Mouse (Mus musculus) common myeloid progenitor, adult 5-6 weeks (primary cell): Measurements from ENCODE around the gene Drosha. TPM values are rescaled to one million over a fixed set of nuclear protein-coding genes. Genes with fewer than 3 reads are reported as not detected.
"Not testable (repeated sequence)": the region's sequence is repeated elsewhere in the genome, so short reads cannot be mapped to it uniquely, and the experiment has no call there.

Source experiments
- ATAC-seq: replicated peaks from 2 replicates; pipeline ENCODE4 v1.8.0; 2016; ENCODE audit warnings: low read depth, mild to moderate bottlenecking, moderate TSS enrichment, inconsistent platforms; ENCODE audit not compliant: poor library complexity, severe bottlenecking
- total RNA-seq: library from RNA; stranded (forward); fragments of 200-1000, 187-1606 nt; gene quantifications from 2 replicates; pipeline ENCODE4 v1.2.3, GENCODE M21; 2017

Gene Drosha
- total RNA-seq, 1 experiment from 2014 or later = 46.8 TPM

- no peak for ATAC-seq
These were observed 54.0 kb downstream of the Drosha start for GRCm38 (mm10) chr15:12878581-12878980.

- ATAC-seq = no peak
These were observed 55.3 kb downstream of the Drosha start for GRCm38 (mm10) chr15:12879937-12880336.

GRCm38 (mm10) chr15:12884855-12885254, 60.2 kb downstream of the Drosha start:
- no peak for ATAC-seq

GRCm38 (mm10) chr15:12885361-12885760, 60.7 kb downstream of the Drosha start:
- ATAC-seq = no peak

- no peak for ATAC-seq
These were observed 62.6 kb downstream of the Drosha start for GRCm38 (mm10) chr15:12887206-12887605.

GRCm38 (mm10) chr15:12888312-12888711, 63.7 kb downstream of the Drosha start:
- no peak for ATAC-seq

GRCm38 (mm10) chr15:12889909-12890308, 65.3 kb downstream of the Drosha start:
- no peak for ATAC-seq

- ATAC-seq = no peak
These were observed 70.8 kb downstream of the Drosha start for GRCm38 (mm10) chr15:12895426-12895825.

GRCm38 (mm10) chr15:12896022-12897009, 71.7 kb downstream of the Drosha start:
- peak; percentile 67 for ATAC-seq

GRCm38 (mm10) chr15:12897831-12898230, 73.2 kb downstream of the Drosha start:
- no peak for ATAC-seq

DNA sequence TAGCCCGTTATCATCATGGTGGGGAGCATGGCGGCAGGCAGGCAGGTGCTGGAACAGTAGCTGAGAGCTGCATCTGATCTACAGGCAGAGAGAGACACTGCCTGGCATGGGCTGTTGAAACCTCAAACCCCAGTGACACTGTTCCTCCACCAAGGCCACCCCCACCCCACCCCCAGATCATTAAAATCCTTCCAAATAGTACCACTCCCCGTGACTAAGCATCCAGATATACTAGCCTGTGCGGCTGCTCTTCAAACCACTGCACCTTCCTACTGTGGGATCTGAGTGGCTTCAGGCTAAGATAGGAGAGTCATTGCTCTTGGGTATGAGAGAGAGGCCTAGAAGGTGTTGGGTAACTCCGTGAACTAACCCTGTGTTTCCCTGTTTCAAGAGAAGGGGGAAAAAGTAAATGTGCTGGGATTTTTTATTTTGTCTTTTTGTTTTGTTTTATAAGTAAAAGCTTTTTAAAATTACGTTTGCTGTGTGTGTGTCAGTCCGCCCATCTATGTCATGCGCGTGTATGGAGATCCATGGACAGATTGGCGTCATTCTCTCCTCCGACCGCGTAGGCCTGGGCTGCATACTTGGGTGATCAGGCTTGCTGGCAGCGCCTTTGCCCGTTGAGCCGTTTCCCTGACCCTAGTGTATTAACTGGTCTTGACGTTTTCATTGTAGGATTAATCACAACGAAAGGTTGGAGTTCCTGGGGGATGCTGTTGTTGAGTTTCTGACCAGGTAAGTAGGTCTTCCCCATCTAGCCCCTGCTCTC, 76.0 kb downstream of the Drosha start:
- ATAC-seq = peak; percentile 42; the same call in 1 of the 2 replicates

DNA sequence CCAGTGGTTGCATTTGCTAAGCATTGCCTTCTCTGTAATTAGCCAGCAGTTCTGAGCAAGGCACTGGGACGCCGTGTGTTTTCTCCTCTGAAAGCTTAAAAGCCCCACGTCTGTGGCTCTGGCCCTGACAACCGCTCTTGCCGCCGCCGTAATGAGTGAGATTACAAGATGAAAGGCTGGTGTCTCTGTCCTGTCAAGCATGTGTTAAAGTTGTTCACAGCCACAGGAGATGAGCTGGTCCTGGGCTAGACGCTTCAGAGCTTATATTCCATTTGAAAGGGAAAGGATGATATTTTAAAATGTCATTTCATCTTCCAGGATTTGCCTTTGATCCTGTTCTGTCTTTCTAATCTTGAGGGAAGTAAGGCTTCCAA, 76.6 kb downstream of the Drosha start:
- ATAC-seq = no peak

GRCm38 (mm10) chr15:12904442-12904841, 79.8 kb downstream of the Drosha start:
- no peak for ATAC-seq

DNA sequence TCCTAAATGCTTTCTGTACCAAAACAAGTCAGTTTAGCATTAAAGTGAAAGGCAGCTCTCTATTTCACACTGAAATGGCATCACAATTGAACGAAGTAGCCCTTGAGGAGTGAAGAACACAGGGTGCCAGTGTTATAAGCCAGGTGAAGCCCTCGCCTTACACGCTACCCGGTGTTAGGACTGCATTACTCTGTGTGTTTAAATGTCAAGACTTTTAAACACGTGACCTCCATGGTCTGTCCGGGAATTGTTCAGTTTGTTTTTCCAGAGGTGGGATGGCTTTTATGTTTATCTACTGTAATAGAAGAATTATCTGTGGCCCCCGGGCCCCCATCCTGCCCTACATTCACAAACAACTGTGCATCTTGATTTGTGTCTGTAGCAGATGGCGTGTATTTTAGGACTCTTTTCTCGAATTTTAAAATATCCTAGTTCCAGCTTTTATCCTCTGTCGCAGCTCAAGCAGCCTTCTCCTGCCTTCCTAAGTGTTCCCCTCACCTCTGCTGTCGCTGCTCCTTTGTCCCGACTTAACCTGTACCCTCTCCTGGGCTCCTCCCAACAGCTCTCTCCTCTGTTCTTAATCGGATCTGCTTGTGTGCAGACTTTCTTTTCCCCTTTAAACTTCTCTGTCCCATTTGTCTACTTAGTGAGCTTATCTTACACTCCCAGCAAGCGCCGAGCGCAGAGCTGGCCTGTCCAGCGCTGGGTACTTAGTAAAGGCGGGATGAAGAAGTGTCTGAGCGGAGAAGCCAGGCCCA, 83.5 kb downstream of the Drosha start:
- no peak for ATAC-seq

- no peak for ATAC-seq
These were observed 84.1 kb downstream of the Drosha start for GRCm38 (mm10) chr15:12908720-12909028.

GRCm38 (mm10) chr15:12909171-12909570, 84.6 kb downstream of the Drosha start:
- ATAC-seq = no peak

DNA sequence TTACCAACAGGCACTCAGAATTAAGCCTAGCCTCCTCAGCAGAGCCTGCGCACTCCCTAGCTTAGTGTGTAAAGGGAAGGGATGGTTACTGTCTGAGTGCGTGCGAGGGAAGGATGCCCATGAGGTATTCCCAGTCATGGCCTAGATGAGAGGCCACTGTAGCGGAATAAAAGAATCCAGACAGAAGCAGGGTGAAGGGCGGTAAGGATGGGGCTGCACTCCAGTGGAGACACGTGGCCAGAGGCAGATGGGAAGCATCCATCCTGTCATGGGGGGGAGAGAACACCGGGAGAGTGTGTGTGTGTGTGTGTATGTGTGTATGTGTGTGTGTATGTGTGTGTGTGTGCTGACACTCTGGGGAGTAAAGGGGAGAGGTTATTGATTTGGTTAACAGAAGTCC, 86.5 kb downstream of the Drosha start:
- no peak for ATAC-seq

GRCm38 (mm10) chr15:12916314-12916815, 91.8 kb downstream of the Drosha start:
- ATAC-seq = no peak

- not testable (repeated sequence) for ATAC-seq
These were observed 94.8 kb downstream of the Drosha start for GRCm38 (mm10) chr15:12919326-12919966.
